Mouse (Mus musculus) liver, embryonic 14.5 days (tissue): ENCODE data around the gene Ino80d.

Source experiments
- CTCF ChIP-seq: IDR thresholded peaks from 2 replicates; pipeline ENCODE4 v1.5.1; 2016; ENCODE audit warnings: antibody characterized with exemption, low read depth, control low read depth
- EP300 ChIP-seq: IDR thresholded peaks from 2 replicates; pipeline ENCODE4 v1.6.1; 2016; ENCODE audit warnings: antibody characterized with exemption, low read depth

- TF ChIP-seq CTCF (no peak), EP300 (no peak)
These were observed 162.1 kb downstream of the Ino80d start for GRCm38 (mm10) chr1:62952319-62952718.
